Mouse (Mus musculus) embryonic fibroblast, embryonic 13.5 days (primary cell): ENCODE data around the gene Fam178b. TPM values are rescaled to one million over a fixed set of nuclear protein-coding genes. Genes with fewer than 3 reads are reported as not detected.
"Not testable (repeated sequence)": the region's sequence is repeated elsewhere in the genome, so short reads cannot be mapped to it uniquely, and the experiment has no call there.

ENCODE experiments used
- H3K27ac ChIP-seq: 2 replicates; pipeline ENCODE4 v1.5.1; 2012; ENCODE audit warnings: low read length, control low read depth, inconsistent platforms; ENCODE audit not compliant: insufficient read depth
- H3K4me1 ChIP-seq: 2 replicates; pipeline ENCODE4 v1.6.1; 2011; ENCODE audit warnings: low read length; ENCODE audit not compliant: control insufficient read depth, insufficient read depth
- H3K4me3 ChIP-seq: 2 replicates; pipeline ENCODE4 v1.5.1; 2011; ENCODE audit warnings: mild to moderate bottlenecking, control low read depth, low read length; ENCODE audit not compliant: insufficient read depth
- CTCF ChIP-seq: IDR thresholded peaks from 2 replicates; pipeline ENCODE4 v1.5.1; 2011; ENCODE audit warnings: mild to moderate bottlenecking, control low read depth, low read length, moderate library complexity, borderline replicate concordance; ENCODE audit not compliant: insufficient read depth
- POLR2A ChIP-seq: IDR thresholded peaks from 2 replicates; pipeline ENCODE4 v1.6.1; 2011; ENCODE audit warnings: low read depth, mild to moderate bottlenecking, control low read depth, low read length, moderate library complexity
- polyA plus RNA-seq: library from polyadenylated mRNA; stranded (reverse); fragments of >200 nt; gene quantifications from 2 replicates; pipeline ENCODE4 v1.2.4, GENCODE M21; 2011; ENCODE audit warnings: low read depth; ENCODE audit not compliant: missing spikeins, insufficient read length

The Fam178b gene
- polyA plus RNA-seq, 1 experiment, result not detected

DNA sequence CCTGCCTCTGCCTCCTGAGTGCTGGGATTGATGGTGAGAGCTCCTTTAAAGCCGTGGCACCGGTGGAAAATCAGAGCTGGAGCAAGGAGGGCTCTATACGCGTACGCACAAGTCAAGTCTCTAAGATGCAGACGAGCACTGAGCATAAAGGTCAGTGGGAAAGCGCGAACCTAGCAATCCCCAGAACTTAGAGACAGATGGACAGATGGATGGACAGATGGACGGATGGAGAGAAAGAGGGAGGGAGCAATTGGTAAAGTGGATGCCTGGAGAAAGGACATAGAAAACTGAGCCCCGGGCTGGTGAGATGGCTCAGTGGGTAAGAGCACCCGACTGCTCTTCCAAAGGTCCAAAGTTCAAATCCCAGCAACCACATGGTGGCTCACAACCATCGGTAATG, 142.2 kb downstream of the Fam178b start:
- H3K27ac ChIP-seq, result no peak overlapping the region
- TF ChIP-seq CTCF (no peak), POLR2A (no peak)
- H3K4me1 ChIP-seq, result 0 out of 2 replicates have a peak, but pooled peaks cover 3% of the 10 kb centered on the region
- H3K4me3 ChIP-seq, result no peak overlapping the region

DNA sequence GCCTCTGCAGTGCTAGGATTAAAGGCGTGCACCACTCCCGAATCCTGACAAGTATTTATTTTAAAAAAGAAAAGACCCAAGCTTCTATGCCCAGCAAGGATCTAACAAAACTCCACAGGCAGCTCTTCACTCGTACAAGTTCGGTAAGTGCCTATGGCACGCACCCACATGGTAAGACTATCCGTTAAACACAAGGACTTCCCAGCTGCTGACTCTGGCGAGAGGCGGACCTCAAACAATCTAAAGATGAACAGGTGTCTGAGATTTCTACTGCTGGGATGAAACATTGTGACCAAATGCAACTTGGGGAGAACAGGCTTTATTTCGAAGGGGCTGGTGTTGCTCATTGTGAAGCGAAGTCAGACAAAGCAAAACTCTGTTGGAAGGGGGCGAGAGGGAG, 142.9 kb downstream of the Fam178b start:
- TF ChIP-seq POLR2A, result no peak
- no peak for TF ChIP-seq CTCF
- Histone ChIP-seq H3K4me1 (no peaks in the 10 kb centered on the region), H3K4me3 (no peak overlapping the region), H3K27ac (no peak overlapping the region)

GRCm38 (mm10) chr1:36539186-36539585, 143.8 kb downstream of the Fam178b start, which contains the start of gene Gm42417:
Gm42417 (minus strand) TSS chr1:36539429.
- H3K4me3 ChIP-seq, result no peak within 1 kb of the TSS
- no peaks in the 10 kb centered on the region for H3K4me1 ChIP-seq
- TF ChIP-seq CTCF (no peak), POLR2A (no peak)
- H3K27ac ChIP-seq, result no peak within 1 kb of the TSS

DNA sequence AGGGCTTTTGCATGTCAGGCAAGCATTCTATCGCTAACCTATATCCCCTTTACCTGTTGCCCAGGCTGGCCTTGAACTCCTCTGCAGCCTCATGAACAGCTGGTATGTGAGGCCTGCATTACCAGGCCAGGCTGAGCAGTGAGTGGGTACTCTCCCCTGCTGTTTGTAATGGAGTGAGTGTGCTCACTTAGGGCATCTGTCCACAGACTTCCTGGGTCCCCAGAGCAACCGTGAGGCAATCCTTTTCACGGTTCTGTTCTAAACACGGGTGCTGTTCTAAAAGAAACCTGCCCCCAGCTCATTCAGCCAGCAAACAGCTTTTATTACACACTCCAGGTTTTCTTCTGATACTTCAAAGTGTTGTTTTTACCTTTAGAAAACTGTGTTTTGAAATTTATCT, 144.3 kb downstream of the Fam178b start:
- TF ChIP-seq POLR2A (no peak), CTCF (no peak)
- Histone ChIP-seq H3K27ac (no peak overlapping the region), H3K4me3 (no peak overlapping the region), H3K4me1 (no peaks in the 10 kb centered on the region)

GRCm38 (mm10) chr1:36536783-36537182, 146.2 kb downstream of the Fam178b start, which contains the start of gene Ankrd23:
Ankrd23 (minus strand) TSS chr1:36536883.
- not testable (repeated sequence) for H3K4me1 ChIP-seq, H3K27ac ChIP-seq, H3K4me3 ChIP-seq

- no peaks in the 10 kb centered on the region for H3K4me1 ChIP-seq
- TF ChIP-seq POLR2A (no peak), CTCF (no peak)
- no peak overlapping the region for H3K27ac ChIP-seq
- H3K4me3 ChIP-seq, result no peak overlapping the region
Observed at GRCm38 (mm10) chr1:36536397-36536728, 146.6 kb downstream of the Fam178b start.

- TF ChIP-seq POLR2A, result no peak
- no peak for TF ChIP-seq CTCF
- no peak overlapping the region for H3K4me3 ChIP-seq
- H3K4me1 ChIP-seq, result no peaks in the 10 kb centered on the region
- no peak overlapping the region for H3K27ac ChIP-seq
Observed at GRCm38 (mm10) chr1:36535477-36536396, 147.2 kb downstream of the Fam178b start.

DNA sequence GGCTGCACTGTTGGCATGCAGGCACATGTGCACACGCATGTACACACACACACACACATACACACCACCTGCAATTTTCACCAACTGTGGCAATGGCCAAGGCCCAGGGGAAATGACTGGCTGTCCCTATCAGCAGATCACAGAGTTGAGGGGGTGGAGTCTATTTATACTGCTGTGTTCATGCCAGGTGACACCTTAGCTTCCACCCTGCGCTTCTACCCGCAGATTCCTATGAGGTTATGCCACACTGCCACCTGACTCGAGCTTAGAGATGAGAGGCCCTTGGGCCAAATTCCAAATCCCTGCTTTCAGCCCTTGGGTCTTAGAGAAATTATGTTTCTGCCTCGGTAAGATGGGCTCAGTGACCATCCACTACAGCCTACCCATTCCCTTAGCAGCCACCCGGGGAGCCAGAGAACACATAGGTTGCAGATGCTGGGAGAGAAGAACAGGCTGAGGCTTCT, 148.4 kb downstream of the Fam178b start:
- Histone ChIP-seq H3K27ac (no peak overlapping the region), H3K4me3 (no peak overlapping the region), H3K4me1 (no peaks in the 10 kb centered on the region)
- TF ChIP-seq POLR2A (no peak), CTCF (no peak)

- no peak overlapping the region for H3K27ac ChIP-seq
- no peak overlapping the region for H3K4me3 ChIP-seq
- no peaks in the 10 kb centered on the region for H3K4me1 ChIP-seq
- TF ChIP-seq POLR2A (no peak), CTCF (no peak)
Observed at GRCm38 (mm10) chr1:36533546-36533945, 149.4 kb downstream of the Fam178b start.

DNA sequence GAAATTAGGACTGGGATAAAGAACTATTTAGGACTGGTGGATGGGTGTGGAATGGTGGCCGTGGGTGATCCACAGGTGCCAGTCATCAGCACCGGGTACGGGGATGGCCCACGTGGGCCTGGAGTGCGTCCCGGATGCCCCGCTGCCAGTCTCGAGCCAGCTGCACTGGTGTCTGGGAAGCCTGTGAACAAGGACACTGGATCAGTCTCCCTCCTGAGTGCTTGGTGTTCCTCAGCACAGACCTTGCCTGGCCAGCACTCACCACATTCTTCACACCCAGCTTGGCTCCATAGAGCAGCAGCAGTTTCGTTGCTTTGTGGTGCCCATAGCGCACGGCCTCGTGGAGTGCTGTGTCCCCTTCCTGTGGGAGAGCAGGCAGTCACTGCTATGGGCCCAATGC, 151.5 kb downstream of the Fam178b start:
- H3K4me3 ChIP-seq, result no peak overlapping the region
- TF ChIP-seq CTCF, result no peak
- no peak for TF ChIP-seq POLR2A
- H3K27ac ChIP-seq, result no peak overlapping the region
- H3K4me1 ChIP-seq, result no peaks in the 10 kb centered on the region

DNA sequence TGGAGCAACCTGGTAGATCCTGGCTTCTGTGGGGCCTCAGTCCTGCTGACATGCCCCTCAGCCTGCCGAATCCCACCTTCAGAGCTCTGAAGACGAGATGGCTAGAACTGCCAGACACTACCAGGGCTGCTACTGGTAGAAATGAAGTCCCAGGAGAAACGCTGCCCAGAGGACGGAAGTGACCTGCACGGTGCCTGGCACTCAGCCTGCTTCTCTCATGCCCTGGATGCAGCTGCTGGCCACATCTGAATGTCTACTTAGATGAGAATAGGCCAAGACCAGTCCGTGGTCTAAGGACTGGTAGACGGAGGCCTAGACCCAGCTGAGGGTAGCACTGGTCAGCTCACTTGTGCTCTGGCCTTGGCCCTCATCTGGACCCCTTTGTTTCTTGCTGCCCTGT, 152.0 kb downstream of the Fam178b start:
- H3K4me1 ChIP-seq, result no peaks in the 10 kb centered on the region
- TF ChIP-seq CTCF (no peak), POLR2A (no peak)
- H3K27ac ChIP-seq, result no peak overlapping the region
- no peak overlapping the region for H3K4me3 ChIP-seq
